Mouse (Mus musculus): ENCODE results near the gene Atxn1.

Gene Atxn1

DNA sequence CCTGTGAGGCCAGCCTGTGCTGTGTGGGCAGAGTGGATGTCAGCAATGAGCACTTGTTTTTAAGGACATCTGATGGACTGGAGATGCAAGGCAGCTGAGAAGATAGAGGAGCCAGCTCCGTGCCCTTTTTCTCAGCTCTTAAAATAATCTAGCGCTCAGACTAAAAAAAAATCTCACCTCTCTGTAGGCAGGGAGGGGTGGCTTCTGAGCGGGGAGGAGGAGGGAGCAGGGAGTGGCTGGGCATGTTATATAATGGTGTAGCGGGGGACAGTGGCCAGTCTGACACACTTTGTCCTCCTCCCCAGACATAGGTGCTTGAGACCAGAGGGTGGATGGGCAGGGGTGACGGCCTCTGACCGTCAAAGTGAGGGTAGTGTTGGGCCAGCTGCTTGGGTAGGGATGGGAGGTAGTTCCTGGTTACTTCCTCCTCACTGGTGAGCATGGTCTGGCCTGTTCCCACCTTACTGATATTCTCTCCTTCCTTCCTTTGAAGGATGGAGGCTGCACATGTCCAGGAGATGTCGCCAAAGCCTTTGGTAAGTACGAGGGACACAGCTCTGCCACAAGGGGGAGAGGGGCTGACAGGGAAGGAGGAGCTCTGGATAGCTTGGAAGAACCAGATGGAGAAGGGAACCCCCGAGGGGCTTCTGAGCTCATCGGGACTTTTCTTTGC lies 426.1 kb downstream of the Atxn1 start:
- in situ Hi-C loops (cut with MboI, MseI): no loop called here

DNA sequence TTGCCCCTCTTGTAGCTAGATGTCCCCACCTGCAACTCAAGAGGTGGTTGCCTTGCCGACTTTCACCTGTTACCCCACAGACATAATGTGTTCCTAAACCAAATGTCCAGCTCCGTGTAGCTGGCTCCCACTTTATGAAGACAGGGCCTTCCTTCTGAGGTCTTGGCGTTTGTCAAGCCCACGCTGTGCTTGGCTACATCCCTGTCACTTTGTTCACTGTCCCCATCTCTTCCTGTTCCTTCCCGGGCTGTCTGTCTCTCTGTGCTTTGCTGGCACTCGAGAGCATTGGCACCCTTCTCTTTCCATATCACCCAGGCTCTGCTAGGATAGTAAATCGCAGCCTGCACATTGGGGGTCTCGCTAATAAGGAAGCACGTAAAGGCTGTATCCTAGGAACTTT lies 426.7 kb downstream of the Atxn1 start:
- in situ Hi-C loops (cut with MboI, MseI): no loop called here

DNA sequence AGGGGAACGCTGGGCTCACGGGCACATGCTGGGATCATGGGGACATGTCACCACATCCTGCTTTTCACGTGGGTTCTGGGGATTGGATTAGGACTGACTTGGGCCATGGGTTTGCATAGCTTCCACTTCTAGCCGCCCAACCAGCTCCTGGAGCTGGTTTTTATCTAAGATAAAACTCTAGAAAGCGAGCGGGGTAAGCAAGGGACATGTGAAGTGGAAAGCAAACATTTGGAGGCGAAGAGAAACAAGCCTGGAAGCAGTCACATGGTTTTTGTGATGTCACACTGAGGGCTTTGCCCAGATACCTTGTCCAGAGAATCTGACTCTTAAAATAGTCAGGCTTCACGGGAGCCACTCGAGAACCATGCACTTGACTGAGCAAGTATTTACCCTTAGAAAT lies 427.7 kb downstream of the Atxn1 start:
- in situ Hi-C loops (cut with MboI, MseI): no loop called here

DNA sequence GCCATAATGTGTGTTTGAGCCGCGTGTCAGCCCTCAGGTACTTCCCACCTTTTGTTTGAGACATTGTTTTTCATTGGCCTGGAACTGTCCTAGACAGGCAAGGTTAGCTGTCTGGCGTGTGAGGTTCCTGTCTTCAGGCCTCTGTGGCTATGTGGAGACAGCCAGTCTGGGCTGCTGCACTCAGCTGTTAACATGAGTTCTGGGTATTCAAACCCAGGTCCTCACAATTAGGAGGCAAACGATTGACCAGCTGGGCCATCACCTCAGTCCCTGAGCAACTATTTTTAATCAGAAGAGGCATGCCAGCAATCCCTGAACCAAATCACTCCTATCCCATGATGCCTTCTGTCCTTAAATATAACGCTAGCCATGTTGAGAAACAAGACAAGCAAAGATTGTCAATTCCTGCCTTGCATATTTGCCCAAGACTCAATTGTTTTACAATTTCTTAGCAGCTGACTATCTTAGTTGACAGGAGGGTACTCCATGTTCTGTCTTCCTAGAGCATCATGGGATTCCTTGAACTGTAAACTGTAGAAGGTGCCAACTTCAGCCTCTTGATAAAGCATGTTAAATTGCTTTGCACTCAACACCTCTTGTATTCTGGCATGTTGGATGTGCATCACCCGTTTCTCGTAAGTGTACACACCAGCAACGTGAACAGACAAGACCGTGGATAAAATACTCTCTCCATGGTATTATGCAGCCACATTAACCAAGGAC lies 428.9 kb downstream of the Atxn1 start:
- in situ Hi-C loops (cut with MboI, MseI): no loop called here

DNA sequence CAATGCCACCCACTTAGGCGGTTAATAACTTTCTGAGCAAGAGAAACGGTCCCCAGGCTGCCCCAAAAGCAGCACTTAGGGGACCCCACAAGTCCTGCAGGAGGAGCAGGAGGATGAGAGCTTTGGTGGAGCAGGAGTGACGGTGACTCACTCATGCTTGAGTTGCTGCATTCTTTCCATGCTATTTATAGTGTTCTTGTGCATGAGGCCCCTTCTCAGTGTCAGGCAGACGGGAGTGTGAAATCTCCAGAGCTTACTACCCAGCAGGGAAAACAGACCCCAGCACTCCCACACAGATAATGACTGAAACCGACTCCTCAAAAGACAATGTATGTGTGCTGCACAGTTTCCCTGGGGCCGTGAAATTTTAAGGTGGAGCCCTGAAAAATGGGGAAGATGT lies 434.1 kb downstream of the Atxn1 start:
- in situ Hi-C loops (cut with MboI, MseI): no loop called here

DNA sequence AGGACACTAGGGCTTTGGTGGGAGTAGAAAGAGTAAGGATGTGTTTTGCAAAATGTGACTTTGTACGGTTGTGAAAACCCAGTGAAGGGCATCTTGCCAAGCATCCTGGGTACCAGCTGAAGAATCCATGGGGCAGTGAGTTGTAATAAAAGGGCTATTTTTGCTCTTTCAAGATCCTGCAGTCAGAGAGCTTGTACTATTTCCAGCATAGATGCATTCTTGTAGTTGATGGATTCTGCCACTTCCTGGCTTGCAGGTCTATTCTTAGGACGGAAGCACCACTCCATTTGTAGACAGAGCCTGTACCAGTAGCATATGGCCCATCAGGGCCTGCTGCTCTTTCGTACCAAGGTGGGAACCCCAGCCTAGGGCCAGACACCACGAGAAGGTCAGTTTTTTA lies 436.0 kb downstream of the Atxn1 start:
- in situ Hi-C loops (cut with MboI, MseI): no loop called here

DNA sequence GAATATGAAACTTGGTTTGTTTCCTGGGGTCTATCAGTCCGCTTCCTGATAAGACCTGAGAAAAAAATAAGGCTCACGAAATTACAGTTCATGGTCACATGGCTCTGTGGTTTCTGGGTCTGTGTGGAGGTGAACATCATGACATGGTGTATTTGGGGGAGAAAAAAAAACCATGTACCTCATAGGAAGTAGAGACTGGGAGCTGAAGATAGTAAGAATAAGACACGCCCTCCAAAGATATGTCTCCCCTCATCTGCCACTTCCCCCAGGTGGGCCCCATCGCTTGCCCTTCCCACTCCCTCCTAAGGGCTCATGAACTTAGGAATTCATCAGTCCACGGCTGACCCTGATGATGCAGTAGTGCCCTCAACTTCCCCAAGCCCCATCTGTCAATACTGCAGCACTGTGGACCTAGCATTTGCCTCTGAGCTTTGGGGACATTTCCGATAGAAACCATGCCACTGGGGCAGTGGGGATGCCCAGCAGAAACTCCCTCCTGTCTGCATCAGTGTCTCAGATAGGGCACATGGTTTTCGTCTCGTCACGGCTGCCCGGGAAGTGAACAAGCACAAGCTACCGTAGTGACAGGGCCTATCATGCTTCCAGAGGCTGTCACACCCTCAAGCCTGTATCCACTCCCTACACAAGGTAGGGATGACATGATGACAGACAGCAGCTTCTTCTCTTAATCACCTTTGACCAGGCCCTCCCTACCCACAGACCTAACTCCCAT lies 437.4 kb downstream of the Atxn1 start:
- in situ Hi-C loops (cut with MboI, MseI): no loop called here

DNA sequence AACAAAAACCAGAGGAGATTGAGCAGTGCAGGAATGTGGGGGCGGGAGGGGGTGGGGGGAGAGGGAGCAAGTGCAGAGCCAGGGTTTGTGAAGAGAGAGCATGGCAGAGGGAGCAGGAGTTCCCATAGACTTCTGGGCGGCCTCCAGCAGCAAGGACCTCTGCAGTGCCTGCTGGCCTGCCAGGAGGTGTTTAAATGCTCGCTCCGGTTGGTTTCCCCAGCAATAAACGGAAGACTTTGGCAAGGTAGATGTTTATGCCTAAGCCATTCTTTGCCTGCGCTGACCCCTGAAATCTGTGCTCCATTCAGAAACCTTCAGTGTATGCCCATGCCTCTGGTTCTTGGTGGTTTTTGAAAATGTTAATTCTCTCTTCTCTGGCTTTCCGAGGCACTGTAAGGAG lies 438.6 kb downstream of the Atxn1 start:
- in situ Hi-C loops (cut with MboI, MseI): no loop called here

DNA sequence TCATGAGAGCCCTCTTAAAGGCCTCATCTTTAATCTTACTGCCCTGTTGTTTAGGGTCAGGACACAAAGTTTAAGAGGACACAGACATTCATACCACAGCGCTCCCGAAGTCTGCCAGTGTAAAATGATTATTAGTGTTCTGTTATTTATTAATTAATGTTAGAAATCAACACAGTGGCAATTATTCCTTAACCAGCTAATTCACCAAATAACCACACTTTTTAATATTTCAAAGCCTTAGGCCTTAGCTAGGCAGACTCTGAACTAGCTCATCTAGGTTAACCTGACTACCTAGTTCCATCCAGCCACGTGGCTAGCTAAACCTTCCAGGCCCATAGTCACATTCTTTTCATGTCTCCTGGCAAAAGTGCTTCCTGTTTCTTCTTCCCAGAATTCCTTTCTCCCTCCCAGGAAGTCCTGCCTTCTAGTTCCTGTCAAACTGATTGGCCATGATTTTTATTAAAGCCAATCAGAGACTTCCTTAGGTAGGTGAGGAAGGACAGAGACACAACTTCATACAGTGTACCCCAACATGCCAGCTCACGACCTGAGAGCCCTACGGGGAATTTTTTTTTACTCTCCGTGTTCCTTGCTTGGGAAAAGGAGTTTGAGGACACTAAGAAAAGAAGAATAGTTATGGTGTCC lies 439.9 kb downstream of the Atxn1 start:
- in situ Hi-C loops (cut with MboI, MseI): no loop called here

DNA sequence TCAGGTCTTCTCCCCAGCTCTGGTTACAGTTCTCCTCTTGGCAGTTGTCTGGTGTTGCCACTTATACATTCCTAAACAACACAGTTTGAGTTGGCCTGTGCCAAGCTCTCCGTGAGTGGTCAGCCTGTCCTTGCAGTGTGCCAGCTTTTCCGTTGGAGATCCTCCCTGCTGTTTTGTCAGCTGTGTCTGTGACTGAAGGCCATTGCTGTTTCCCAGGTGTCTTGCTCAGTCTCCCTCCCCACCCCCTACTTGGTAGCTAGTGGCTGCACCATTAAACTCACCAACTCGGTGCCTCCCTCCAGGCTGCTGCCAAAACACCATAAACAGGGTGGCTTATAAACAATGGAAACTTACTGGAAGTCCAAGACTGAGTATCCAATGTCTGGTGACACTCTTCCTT lies 440.5 kb downstream of the Atxn1 start:
- in situ Hi-C loops (cut with MboI, MseI): no loop called here

DNA sequence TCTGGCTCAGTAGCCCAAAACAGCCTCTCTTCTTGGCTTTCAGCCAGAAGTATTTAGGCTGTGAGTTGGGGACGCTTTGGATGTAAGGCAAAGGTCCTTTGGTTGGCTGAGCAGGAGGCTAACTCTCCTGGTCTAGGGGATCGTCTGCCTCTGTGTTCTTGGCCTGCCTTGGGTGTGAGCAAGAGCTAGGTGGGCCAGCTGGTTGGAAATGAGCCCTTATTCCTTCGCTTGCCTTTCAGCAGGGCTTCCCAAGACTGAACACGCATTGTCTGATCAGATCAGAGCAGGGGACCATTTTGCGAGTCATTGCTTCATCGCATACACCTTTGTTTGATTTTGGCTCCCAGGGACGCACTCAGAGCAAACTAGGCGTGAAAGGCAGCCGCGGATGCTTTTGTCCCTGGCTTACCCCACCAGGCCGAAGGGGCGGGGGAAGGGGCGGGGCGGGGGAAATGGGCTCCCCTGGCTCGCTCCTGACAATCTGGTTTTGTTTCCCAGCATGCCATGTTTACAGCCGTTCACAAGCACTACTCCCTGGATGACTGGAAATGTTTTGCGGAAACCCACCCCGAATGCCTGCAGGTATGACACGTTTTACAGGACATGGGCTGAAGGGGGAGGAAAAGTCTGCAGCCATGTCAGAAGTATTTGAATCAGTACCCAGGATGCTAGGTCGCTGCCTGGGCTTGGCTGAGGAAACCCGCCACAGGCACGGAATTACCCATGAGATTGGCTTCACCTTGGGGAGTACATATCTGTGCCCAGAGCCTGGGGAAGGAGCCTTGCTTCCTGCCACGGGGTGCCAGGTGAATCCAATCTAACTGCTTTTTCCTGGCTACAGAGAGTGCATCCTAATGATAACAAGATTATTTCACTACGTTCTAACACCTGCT lies 448.1 kb downstream of the Atxn1 start:
- in situ Hi-C loops (cut with MboI, MseI): no loop called here

DNA sequence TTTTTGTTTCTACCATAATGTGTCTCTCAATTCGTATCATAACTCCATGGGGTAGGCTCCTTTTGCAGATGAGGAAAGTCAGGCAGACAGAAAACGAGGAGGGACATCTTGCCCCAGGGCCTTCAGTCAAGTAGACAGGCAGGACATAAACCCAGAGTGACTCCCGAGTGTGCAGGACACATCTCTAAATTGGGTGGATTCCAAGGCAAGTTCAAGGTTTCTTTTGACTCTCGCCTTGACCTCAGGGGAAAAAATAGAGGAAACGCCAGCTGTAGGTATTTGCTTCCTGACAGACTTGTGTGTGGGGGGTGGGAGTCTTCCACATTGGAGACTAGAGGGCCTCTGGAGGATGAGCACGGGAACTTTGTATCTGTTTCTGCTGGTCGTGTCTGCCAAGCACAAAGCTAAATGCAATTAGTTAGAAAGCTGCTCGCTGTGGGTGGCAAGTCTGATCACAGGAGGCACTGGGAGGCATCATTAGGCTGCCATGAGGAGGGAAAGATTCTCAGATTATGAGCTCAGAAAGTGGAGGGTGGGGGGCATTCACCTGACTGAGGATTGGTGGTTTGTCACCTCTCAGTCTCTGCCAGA lies 449.9 kb downstream of the Atxn1 start:
- in situ Hi-C loops (cut with MboI, MseI): no loop called here

DNA sequence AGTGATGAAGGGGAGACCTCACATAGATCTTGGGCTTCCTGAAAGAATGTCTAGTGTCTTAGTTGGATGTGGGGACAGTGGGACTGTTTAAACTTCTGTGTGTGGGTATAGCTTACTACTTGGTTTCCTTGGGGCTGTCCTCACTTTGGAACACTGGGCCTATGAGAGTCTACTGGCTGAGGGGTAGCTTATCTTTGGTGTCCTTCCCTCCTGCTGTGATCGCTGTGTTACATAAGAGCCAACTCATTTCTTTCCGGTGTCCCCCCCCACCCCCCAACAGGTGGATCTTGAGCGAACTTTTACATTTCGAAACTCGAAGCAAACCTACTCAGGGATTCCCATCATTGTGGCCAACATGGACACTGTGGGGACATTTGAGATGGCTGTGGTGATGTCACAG lies 450.7 kb downstream of the Atxn1 start:
- in situ Hi-C loops (cut with MboI, MseI): no loop called here

DNA sequence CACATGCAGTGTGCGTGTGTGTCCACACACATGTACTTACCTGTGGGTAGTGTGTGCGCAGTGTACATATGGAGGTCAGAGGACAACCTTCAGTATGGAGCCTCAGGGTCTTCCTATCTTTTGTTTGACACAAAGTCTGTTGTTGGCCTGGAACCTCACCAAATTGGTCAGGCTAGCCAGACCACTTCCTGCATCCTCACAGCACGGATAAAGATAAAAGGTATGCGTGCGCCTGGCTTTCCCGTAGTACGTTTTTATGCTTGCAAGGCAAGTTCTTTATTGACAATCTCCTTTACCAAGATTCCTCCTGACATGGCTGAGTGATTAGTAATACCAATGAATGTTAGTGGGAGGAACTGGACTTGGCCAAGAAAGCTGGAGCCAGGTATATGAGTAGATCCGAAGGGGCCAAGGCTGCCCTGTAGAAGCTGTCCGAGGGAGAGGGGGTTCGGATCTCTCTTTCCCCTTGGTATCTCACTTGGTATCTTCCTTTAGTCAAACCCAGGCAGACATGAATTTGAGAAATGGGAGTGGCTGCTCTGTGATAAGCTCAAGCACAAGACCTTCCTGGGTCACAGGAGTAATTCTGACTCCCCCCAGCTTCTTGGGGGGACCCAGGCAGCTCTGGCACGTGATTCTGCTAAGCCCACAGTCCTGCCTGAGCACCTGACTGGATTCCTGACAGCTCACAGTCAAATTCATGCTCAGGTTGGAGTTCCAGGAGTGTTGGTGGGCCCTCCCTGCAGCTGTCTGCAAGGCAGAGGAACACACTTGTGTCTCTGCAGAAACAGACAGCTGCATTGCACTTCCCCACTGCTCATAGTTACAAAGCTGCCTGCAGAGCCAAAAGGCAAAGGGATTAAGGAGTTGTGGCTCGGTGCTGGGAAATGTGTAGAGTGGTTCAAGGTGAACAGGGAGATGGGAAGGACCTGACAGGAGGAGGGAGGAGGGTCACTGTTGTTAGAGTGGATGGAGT lies 451.5 kb downstream of the Atxn1 start:
- in situ Hi-C loops (cut with MboI, MseI): no loop called here

DNA sequence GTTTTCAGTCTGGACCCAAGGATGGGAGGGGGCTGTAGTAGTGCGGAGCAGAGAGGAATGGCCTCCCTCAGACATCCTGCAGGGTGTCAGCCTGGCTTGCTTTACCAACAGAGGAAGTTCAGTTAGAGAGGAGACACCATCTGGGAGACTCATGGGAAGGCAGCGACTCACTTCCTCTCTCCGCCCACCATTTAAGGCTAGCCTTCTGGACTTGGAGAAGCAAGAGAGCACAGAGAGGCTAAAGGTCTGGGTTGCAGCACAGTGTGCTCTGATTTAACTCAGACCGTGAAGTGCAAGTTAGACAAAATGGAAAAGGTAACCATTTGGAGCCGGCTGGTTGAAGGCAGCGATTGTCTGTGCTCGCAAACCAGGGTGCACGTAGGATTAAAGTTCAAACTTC lies 452.3 kb downstream of the Atxn1 start:
- in situ Hi-C loops (cut with MboI, MseI): no loop called here

DNA sequence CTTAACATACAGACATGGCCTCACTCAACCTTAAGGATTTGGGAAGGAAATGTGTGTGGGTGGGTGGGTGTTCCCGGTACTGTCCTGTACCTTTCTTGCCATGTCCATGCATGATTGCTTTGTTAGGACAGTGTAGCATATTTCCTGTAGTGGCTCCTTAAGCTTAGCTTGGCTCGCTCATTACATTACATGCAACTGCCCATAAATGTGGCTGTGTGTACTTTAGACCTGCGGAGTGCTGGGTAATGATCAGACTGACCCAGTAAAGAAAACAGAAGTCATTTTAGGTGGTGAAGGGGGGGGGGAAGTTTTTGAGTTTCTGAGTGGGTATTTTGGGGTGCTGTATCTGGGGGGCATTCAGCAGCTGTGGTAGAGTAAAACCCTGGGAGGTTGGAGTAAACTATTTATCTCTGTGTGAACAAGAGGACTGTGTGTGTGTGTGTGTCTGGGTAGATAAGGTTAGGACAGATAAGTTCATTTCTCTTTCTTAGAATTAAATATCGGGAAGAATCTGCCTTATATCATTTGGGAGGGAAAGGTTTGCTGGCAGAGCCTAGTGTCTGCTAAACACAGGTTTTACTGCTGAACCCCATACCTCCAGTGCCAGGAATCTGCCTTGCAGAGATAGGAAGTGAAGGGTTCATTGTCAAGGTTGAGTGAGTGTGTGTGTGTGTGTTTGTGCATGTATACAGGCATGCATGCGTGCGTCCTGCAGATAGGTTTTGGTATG lies 452.9 kb downstream of the Atxn1 start:
- in situ Hi-C loops (cut with MboI, MseI): no loop called here

DNA sequence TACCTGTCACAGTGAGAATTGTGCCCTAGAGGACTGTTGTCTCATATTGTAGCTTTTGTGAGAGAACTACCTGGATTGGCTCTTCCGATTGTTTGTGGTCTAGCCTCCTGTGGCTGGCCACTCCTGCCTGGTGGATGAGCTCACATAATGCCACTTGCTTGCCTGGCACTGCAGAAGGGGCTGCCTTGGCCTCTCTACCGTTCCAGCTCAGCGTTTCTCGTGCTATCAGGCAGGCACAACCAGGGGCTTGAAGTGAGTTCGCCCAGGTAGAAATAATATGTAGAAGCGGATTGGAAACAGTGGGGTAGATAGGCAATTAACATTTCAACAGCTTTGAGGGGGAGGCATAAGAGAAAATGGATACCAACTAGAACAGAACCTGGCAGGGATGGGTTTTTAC lies 455.4 kb downstream of the Atxn1 start:
- in situ Hi-C loops (cut with MboI, MseI): no loop called here

DNA sequence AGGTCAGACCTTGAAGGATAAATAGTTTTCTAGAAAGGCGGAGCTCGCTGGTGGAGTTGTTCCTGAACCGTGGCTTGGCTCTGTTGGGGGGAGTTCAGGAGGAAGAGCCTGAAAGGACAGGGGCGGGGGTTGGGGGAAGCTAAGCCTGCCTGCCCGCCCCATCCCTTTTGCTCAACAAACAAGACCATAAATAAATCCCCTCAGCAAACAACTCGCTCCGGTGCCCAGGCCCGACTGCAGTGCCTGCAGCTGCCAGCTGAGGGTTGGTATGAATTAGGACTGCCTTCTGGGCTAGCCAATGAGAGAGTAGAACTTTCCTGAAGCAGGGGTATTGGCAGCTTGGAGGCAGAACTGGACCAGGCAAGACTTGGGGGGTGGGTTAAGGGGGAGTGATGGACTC lies 456.3 kb downstream of the Atxn1 start:
- in situ Hi-C loops (cut with MboI, MseI): no loop called here
